7 mouse cellular contexts compared by ENCODE assay signal in genomic region chr17:27796780-27797179, GRCm38 (mm10). TPM values are rescaled to one million over a fixed set of nuclear protein-coding genes. Genes with fewer than 3 reads are reported as not detected.
A peak's percentile ranks its signal among the peaks of the same experiment; 100 is the strongest.
DNase-seq lines count a peak whose midpoint lies in the region; ATAC-seq lines count a peak whose summit lies in the region.

No protein-coding gene starts in this region.

- 0 out of 2 replicates have a peak overlapping the region, but pooled peaks have one; percentile 34 for H3K9ac ChIP-seq in intestine, embryonic 15.5 days
- H3K9ac ChIP-seq in liver, embryonic 13.5 days, result no peak overlapping the region
- peak overlapping the region; percentile 57 for H3K9ac ChIP-seq in neural tube, embryonic 13.5 days

- 29% methylated on average over 6 of the region's 6 CpGs for whole genome bisulfite sequencing in intestine, embryonic 15.5 days
- 68% methylated on average over 6 of the region's 6 CpGs for WGBS in liver, embryonic 13.5 days (ENCODE audit: insufficient replicate concordance)
- 36% methylated on average over 6 of the region's 6 CpGs for WGBS in neural tube, embryonic 13.5 days

- H3K4me3 ChIP-seq in intestine, embryonic 15.5 days (replicated peaks), result 0 out of 2 replicates have a peak overlapping the region, but pooled peaks have one; percentile 19
- no peak overlapping the region for H3K4me3 ChIP-seq in liver, embryonic 13.5 days (replicated peaks)
- H3K4me3 ChIP-seq in neural tube, embryonic 13.5 days, result no peak overlapping the region

- no peaks in the 10 kb centered on the region for H3K9me3 ChIP-seq in intestine, embryonic 15.5 days
- no peaks in the 10 kb centered on the region for H3K9me3 ChIP-seq in liver, embryonic 13.5 days (replicated peaks)
- no peaks in the 10 kb centered on the region for H3K9me3 ChIP-seq in neural tube, embryonic 13.5 days

- no peaks in the 10 kb centered on the region for H3K27me3 ChIP-seq in intestine, embryonic 15.5 days (replicated peaks)
- H3K27me3 ChIP-seq in liver, embryonic 13.5 days, result no peaks in the 10 kb centered on the region
- H3K27me3 ChIP-seq in neural tube, embryonic 13.5 days, result no peaks in the 10 kb centered on the region

- DNase-seq in ZHBTc4 (ENCODE audit: low read depth, low spot score), result peak; percentile 32
- peak; percentile 67 for DNase-seq in cerebellum, adult 11-12 months
- DNase-seq in gastrocnemius, postnatal 10 days, result peak; percentile 36
- DNase-seq in liver, embryonic 13.5 days, result no peak

- H3K4me2 ChIP-seq in intestine, embryonic 15.5 days (replicated peaks), result peak overlapping the region; percentile 57
- peak overlapping the region; percentile 45 for H3K4me2 ChIP-seq in liver, embryonic 13.5 days
- H3K4me2 ChIP-seq in neural tube, embryonic 13.5 days, result peak overlapping the region; percentile 43

- 0 out of 2 replicates have a peak, but pooled peaks cover 2% of the 10 kb centered on the region for H3K36me3 ChIP-seq in intestine, embryonic 15.5 days
- peaks cover 17% of the 10 kb centered on the region for H3K36me3 ChIP-seq in liver, embryonic 13.5 days
- 0 out of 2 replicates have a peak, but pooled peaks cover 4% of the 10 kb centered on the region for H3K36me3 ChIP-seq in neural tube, embryonic 13.5 days

- peak; percentile 86 for ATAC-seq in intestine, embryonic 15.5 days
- ATAC-seq in liver, embryonic 13.5 days (ENCODE audit: low read depth), result peak; percentile 8; the same call in 1 of the 2 replicates
- peak; percentile 88 for ATAC-seq in neural tube, embryonic 13.5 days (ENCODE audit: low read depth)
- no peak for ATAC-seq in erythroid progenitor cell, adult 5-6 weeks (replicated peaks; ENCODE audit: low FRiP score, poor library complexity, severe bottlenecking)

- peaks cover 41% of the 10 kb centered on the region for H3K4me1 ChIP-seq in intestine, embryonic 15.5 days (replicated peaks)
- peaks cover 68% of the 10 kb centered on the region for H3K4me1 ChIP-seq in liver, embryonic 13.5 days (replicated peaks)
- H3K4me1 ChIP-seq in neural tube, embryonic 13.5 days (replicated peaks), result peaks cover 48% of the 10 kb centered on the region

- peak overlapping the region; percentile 94 for H3K27ac ChIP-seq in intestine, embryonic 15.5 days
- peak overlapping the region; percentile 63 for H3K27ac ChIP-seq in liver, embryonic 13.5 days
- peak overlapping the region; percentile 93 for H3K27ac ChIP-seq in neural tube, embryonic 13.5 days (replicated peaks)

RNA-seq across cellular contexts. Expression of gene D17Wsu92e, which starts 23.7 kb away (rescaled TPM):
- 10 to 100 TPM; 76.7 to 78.6 TPM for total RNA-seq in gastrocnemius, postnatal 10 days (2021)
- polyA plus RNA-seq in intestine, embryonic 15.5 days (2015; fragmentation: Nextera tagmentation; extraction: Ambion mirVana), result 19.0 and 22.1 TPM in 2 replicates
- polyA plus RNA-seq in liver, embryonic 13.5 days (2015; fragmentation: Nextera tagmentation; extraction: Ambion mirVana), result 13.2 and 13.3 TPM in 2 replicates
- polyA plus RNA-seq in neural tube, embryonic 13.5 days (2015; fragmentation: Nextera tagmentation; extraction: Ambion mirVana), result 9.2 and 10.0 TPM in 2 replicates
- total RNA-seq in erythroid progenitor cell, adult 5-6 weeks (2015; ENCODE audit: low replicate concordance), result 66.7 and 69.2 TPM in 2 replicates
- total RNA-seq in erythroid progenitor cell, adult 5-6 weeks (2017; ENCODE audit: low replicate concordance), result 124 and 152 TPM in 2 replicates

RNA-seq across cellular contexts. Expression of gene Snrpc, which starts 41.2 kb away (rescaled TPM):
- 10 to 100 TPM; 93.1 to 94.1 TPM for total RNA-seq in gastrocnemius, postnatal 10 days (2021)
- 250 and 266 TPM in 2 replicates for polyA plus RNA-seq in intestine, embryonic 15.5 days (2015; fragmentation: Nextera tagmentation; extraction: Ambion mirVana)
- 182 and 183 TPM in 2 replicates for polyA plus RNA-seq in liver, embryonic 13.5 days (2015; fragmentation: Nextera tagmentation; extraction: Ambion mirVana)
- polyA plus RNA-seq in neural tube, embryonic 13.5 days (2015; fragmentation: Nextera tagmentation; extraction: Ambion mirVana), result 257 and 271 TPM in 2 replicates
- total RNA-seq in erythroid progenitor cell, adult 5-6 weeks (2015; ENCODE audit: low replicate concordance), result 69.2 and 80.1 TPM in 2 replicates
- 29.2 and 44.5 TPM in 2 replicates for total RNA-seq in erythroid progenitor cell, adult 5-6 weeks (2017; ENCODE audit: low replicate concordance)

RNA-seq across cellular contexts. Expression of gene Uhrf1bp1, which starts 59.5 kb away (rescaled TPM):
- 10 to 100 TPM; 15.0 to 20.4 TPM for total RNA-seq in gastrocnemius, postnatal 10 days (2021)
- 3.9 and 4.1 TPM in 2 replicates for polyA plus RNA-seq in intestine, embryonic 15.5 days (2015; fragmentation: Nextera tagmentation; extraction: Ambion mirVana)
- 2.0 and 3.5 TPM in 2 replicates for polyA plus RNA-seq in liver, embryonic 13.5 days (2015; fragmentation: Nextera tagmentation; extraction: Ambion mirVana)
- 5.1 and 6.0 TPM in 2 replicates for polyA plus RNA-seq in neural tube, embryonic 13.5 days (2015; fragmentation: Nextera tagmentation; extraction: Ambion mirVana)
- total RNA-seq in erythroid progenitor cell, adult 5-6 weeks (2015; ENCODE audit: low replicate concordance), result 2.9 and 11.2 TPM in 2 replicates
- 4.2 and 6.0 TPM in 2 replicates for total RNA-seq in erythroid progenitor cell, adult 5-6 weeks (2017; ENCODE audit: low replicate concordance)
